Mouse (Mus musculus) hindlimb bud, embryonic 11.5 days (tissue): Measurements from ENCODE around the gene Zfp433.
"Not testable (repeated sequence)": the region's sequence is repeated elsewhere in the genome, so short reads cannot be mapped to it uniquely, and the experiment has no call there.

Experiments
- DNase-seq: peaks from one replicate; pipeline ENCODE4 v3.0.0-alpha.2; 2012; ENCODE audit warnings: low read depth, low spot score; ENCODE audit errors: extremely low spot score

The Zfp433 gene

GRCm38 (mm10) chr10:81704531-81705301, at the start of gene Zfp433:
Gene Zfp433, plus strand, starts transcription at chr10:81704825.
- not testable (repeated sequence) for DNase-seq

- no peak for DNase-seq
These were observed 49.4 kb upstream of the Zfp433 start for GRCm38 (mm10) chr10:81655178-81655577.

GRCm38 (mm10) chr10:81656174-81656573, 48.5 kb upstream of the Zfp433 start:
- no peak for DNase-seq

GRCm38 (mm10) chr10:81687114-81687513, 17.5 kb upstream of the Zfp433 start:
- DNase-seq = not testable (repeated sequence)

GRCm38 (mm10) chr10:81770506-81771403, 66.1 kb downstream of the Zfp433 start, which contains the start of gene Gm3055:
Gene Gm3055, minus strand, starts transcription at chr10:81771161.
- not testable (repeated sequence) for DNase-seq

GRCm38 (mm10) chr10:81771404-81771777, 66.8 kb downstream of the Zfp433 start:
- DNase-seq = not testable (repeated sequence)
